Mouse (Mus musculus) thymus, adult 2 months (tissue): ENCODE measurements around the gene Son.

Source experiments
- CTCF ChIP-seq: fragments of 200-500 bp; IDR thresholded peaks from 2 replicates; pipeline ENCODE4 v1.5.1; 2012; ENCODE audit warnings: mild to moderate bottlenecking, control low read depth, low read length, moderate library complexity, borderline replicate concordance; ENCODE audit not compliant: control insufficient read depth, poor library complexity, insufficient read depth; ENCODE audit errors: extremely low read depth
- POLR2A ChIP-seq: fragments of 200-500 bp; IDR thresholded peaks from 2 replicates; pipeline ENCODE4 v1.6.1; 2012; ENCODE audit warnings: mild to moderate bottlenecking, low read length, control low read depth, moderate library complexity; ENCODE audit not compliant: control insufficient read depth, poor library complexity, insufficient read depth; ENCODE audit errors: extremely low read depth

- TF ChIP-seq POLR2A, result no peak
- peak; percentile 73; the same call in 1 of the 2 replicates for TF ChIP-seq CTCF
Measured at GRCm38 (mm10) chr16:91694455-91695084, 47.3 kb downstream of the Son start.
